Mouse (Mus musculus) lung, embryonic 14.5 days (tissue): ENCODE measurements around the gene Gm10272. TPM values are rescaled to one million over a fixed set of nuclear protein-coding genes. Genes with fewer than 3 reads are reported as not detected.
"Not testable (repeated sequence)": the region's sequence is repeated elsewhere in the genome, so short reads cannot be mapped to it uniquely, and the experiment has no call there.

Source experiments
- ATAC-seq: fragments of 200-750 bp; cut with Nextera tagmentation; 2 replicates; pipeline ENCODE4 v1.8.0; 2017; ENCODE audit warnings: mild to moderate bottlenecking, moderate TSS enrichment, moderate library complexity; ENCODE audit not compliant: insufficient read depth
- DNase-seq: peaks from one replicate; pipeline ENCODE4 v3.0.0-alpha.2; 2015
- H3K27ac ChIP-seq: fragments of 300-500 bp; sonication (generic); 2 replicates; pipeline ENCODE4 v1.5.1; 2014; ENCODE audit warnings: low read depth, mild to moderate bottlenecking, moderate library complexity
- H3K27me3 ChIP-seq: fragments of 300-500 bp; sonication (generic); 2 replicates; pipeline ENCODE4 v1.6.1; 2014; ENCODE audit warnings: low read length, control low read depth; ENCODE audit not compliant: insufficient read depth
- H3K36me3 ChIP-seq: fragments of 300-500 bp; sonication (generic); 2 replicates; pipeline ENCODE4 v1.6.1; 2014; ENCODE audit warnings: control low read depth; ENCODE audit not compliant: insufficient read depth
- H3K4me1 ChIP-seq: fragments of 300-500 bp; sonication (generic); 2 replicates; pipeline ENCODE4 v1.6.1; 2014; ENCODE audit warnings: antibody characterized with exemption, control low read depth; ENCODE audit not compliant: insufficient read depth
- H3K4me2 ChIP-seq: fragments of 300-500 bp; sonication (generic); 2 replicates; pipeline ENCODE4 v1.6.1; 2014; ENCODE audit warnings: mild to moderate bottlenecking
- H3K4me3 ChIP-seq: fragments of 300-500 bp; sonication (generic); 2 replicates; pipeline ENCODE4 v1.5.1; 2014; ENCODE audit warnings: low read depth, low read length
- H3K9ac ChIP-seq: fragments of 300-500 bp; sonication (generic); 2 replicates; pipeline ENCODE4 v1.6.1; 2014
- H3K9me3 ChIP-seq: fragments of 300-500 bp; sonication (generic); 2 replicates; pipeline ENCODE4 v1.6.1; 2016; ENCODE audit warnings: low read depth, low read length, control low read depth
- CTCF ChIP-seq: IDR thresholded peaks from 2 replicates; pipeline ENCODE4 v1.5.1; 2016; ENCODE audit warnings: antibody characterized with exemption, low read depth
- WGBS: fragments of 180-500 bp; shearing (Covaris S2); extraction: QIAGEN DNeasy Blood & Tissue Kit; methylation state at CpG from one replicate; pipeline ENCODE4 v1.1.7; 2014; 5-methylcytosine and 5-hydroxymethylcytosine counted together
- polyA plus RNA-seq: library from polyadenylated mRNA; unstranded; fragments of >200 nt; fragmentation: Nextera tagmentation; extraction: Ambion mirVana; gene quantifications from 2 replicates; pipeline ENCODE4 v1.2.1, GENCODE M21; 2014

Gene Gm10272
- polyA plus RNA-seq, 1 experiment from 2014 or later: not detected

GRCm38 (mm10) chr10:77697133-77697532, 9.3 kb upstream of the Gm10272 start, which contains the start of gene Gm9508:
Gene Gm9508, minus strand, starts transcription at chr10:77697233.
- no peak within 1 kb of the TSS for H3K9ac ChIP-seq
- no peaks in the 10 kb centered on the region for H3K36me3 ChIP-seq
- DNase-seq: no peak
- ATAC-seq: no peak
- H3K9me3 ChIP-seq: no peaks in the 10 kb centered on the region
- no peaks in the 10 kb centered on the region for H3K4me1 ChIP-seq
- 34% methylated on average over 4 of the region's 4 CpGs for WGBS
- H3K4me3 ChIP-seq: no peak within 1 kb of the TSS
- no peak for TF ChIP-seq CTCF
- no peaks in the 10 kb centered on the region for H3K27me3 ChIP-seq
- H3K27ac ChIP-seq: no peak within 1 kb of the TSS
- no peak within 1 kb of the TSS for H3K4me2 ChIP-seq

- Histone ChIP-seq H3K4me1 (no peaks in the 10 kb centered on the region), H3K27ac (no peak overlapping the region), H3K9ac (no peak overlapping the region), H3K27me3 (no peaks in the 10 kb centered on the region), H3K4me2 (no peak overlapping the region), H3K9me3 (no peaks in the 10 kb centered on the region), H3K4me3 (no peak overlapping the region), H3K36me3 (no peaks in the 10 kb centered on the region)
- WGBS: 73% methylated on average over 3 of the region's 3 CpGs
- no peak for ATAC-seq
- peak; percentile 39 for DNase-seq
- TF ChIP-seq CTCF: peak; percentile 21; the same call in 1 of the 2 replicates
These were observed 3.4 kb downstream of the Gm10272 start for GRCm38 (mm10) chr10:77709831-77710230.

GRCm38 (mm10) chr10:77711157-77711556, 4.7 kb downstream of the Gm10272 start, which contains the start of gene Gm10024:
Gene Gm10024, plus strand, starts transcription at chr10:77711457.
- H3K4me3 ChIP-seq, H3K9ac ChIP-seq, ATAC-seq, H3K27ac ChIP-seq, DNase-seq, H3K36me3 ChIP-seq, H3K27me3 ChIP-seq, H3K4me1 ChIP-seq, H3K9me3 ChIP-seq, H3K4me2 ChIP-seq: not testable (repeated sequence)

GRCm38 (mm10) chr10:77713734-77714133, 7.3 kb downstream of the Gm10272 start:
- Histone ChIP-seq H3K4me3 (no peak overlapping the region), H3K9me3 (no peaks in the 10 kb centered on the region), H3K36me3 (no peaks in the 10 kb centered on the region), H3K27me3 (no peaks in the 10 kb centered on the region), H3K4me1 (no peaks in the 10 kb centered on the region), H3K4me2 (no peak overlapping the region), H3K27ac (no peak overlapping the region), H3K9ac (no peak overlapping the region)
- DNase-seq: no peak
- WGBS: 47% methylated on average over 4 of the region's 4 CpGs
- TF ChIP-seq CTCF: no peak
- no peak for ATAC-seq

GRCm38 (mm10) chr10:77715507-77715906, 9.1 kb downstream of the Gm10272 start, which contains the start of gene Gm10142:
Gene Gm10142, plus strand, starts transcription at chr10:77715807.
- H3K9me3 ChIP-seq: peaks cover 4% of the 10 kb centered on the region
- H3K27ac ChIP-seq: no peak within 1 kb of the TSS
- H3K36me3 ChIP-seq: no peaks in the 10 kb centered on the region
- no peak for DNase-seq
- no peak within 1 kb of the TSS for H3K4me3 ChIP-seq
- no peak within 1 kb of the TSS for H3K4me2 ChIP-seq
- no peaks in the 10 kb centered on the region for H3K27me3 ChIP-seq
- WGBS: 80% methylated on average over 1 of the region's 1 CpGs
- TF ChIP-seq CTCF: no peak
- H3K9ac ChIP-seq: no peak within 1 kb of the TSS
- no peaks in the 10 kb centered on the region for H3K4me1 ChIP-seq
- ATAC-seq: no peak

- not testable (repeated sequence) for ATAC-seq
These were observed 13.9 kb downstream of the Gm10272 start, which contains the start of gene Krtap12-1 for GRCm38 (mm10) chr10:77720299-77720698. Gene Krtap12-1, plus strand, starts transcription at chr10:77720599.

GRCm38 (mm10) chr10:77724855-77725254, 18.4 kb downstream of the Gm10272 start:
- Histone ChIP-seq H3K27me3 (no peaks in the 10 kb centered on the region), H3K4me2 (no peak overlapping the region), H3K36me3 (no peaks in the 10 kb centered on the region), H3K4me1 (no peaks in the 10 kb centered on the region), H3K4me3 (no peak overlapping the region), H3K27ac (no peak overlapping the region), H3K9me3 (peaks cover 4% of the 10 kb centered on the region), H3K9ac (no peak overlapping the region)
- 73% methylated on average over 8 of the region's 8 CpGs for WGBS
- 0 out of 2 replicates have a peak, but pooled peaks have one; percentile 2 for TF ChIP-seq CTCF
- ATAC-seq: no peak
- DNase-seq: no peak

More at GRCm38 (mm10) chr10:77720299-77720698, 13.9 kb downstream of the Gm10272 start, which contains the start of gene Krtap12-1:
- H3K4me3 ChIP-seq, H3K27ac ChIP-seq, DNase-seq, H3K4me1 ChIP-seq, H3K27me3 ChIP-seq, H3K9ac ChIP-seq, H3K36me3 ChIP-seq, H3K9me3 ChIP-seq, H3K4me2 ChIP-seq: not testable (repeated sequence)
- 87% methylated on average over 1 of the region's 1 CpGs for WGBS

- Histone ChIP-seq H3K27me3 (no peaks in the 10 kb centered on the region), H3K36me3 (no peaks in the 10 kb centered on the region), H3K4me1 (no peaks in the 10 kb centered on the region), H3K27ac (no peak within 1 kb of the TSS), H3K4me2 (no peak within 1 kb of the TSS), H3K4me3 (no peak within 1 kb of the TSS), H3K9ac (no peak within 1 kb of the TSS), H3K9me3 (no peaks in the 10 kb centered on the region)
- DNase-seq (no peak), ATAC-seq (no peak)
- 21% methylated on average over 3 of the region's 3 CpGs for WGBS
- TF ChIP-seq CTCF: no peak
These were observed 19.8 kb downstream of the Gm10272 start, which contains the start of gene Gm10100 for GRCm38 (mm10) chr10:77726186-77726585. Gene Gm10100, plus strand, starts transcription at chr10:77726486.
